Mouse (Mus musculus): Measurements from ENCODE around the gene Piwil4. TPM values are rescaled to one million over a fixed set of nuclear protein-coding genes. Genes with fewer than 3 reads are reported as not detected.
"Not testable (repeated sequence)": the region's sequence is repeated elsewhere in the genome, so short reads cannot be mapped to it uniquely, and the experiment has no call there.

Piwil4 gene
- total RNA-seq, 2 experiments from 2014 or later: 0.19 TPM; not detected in 1

GRCm38 (mm10) chr9:14674506-14674905 lies 66.0 kb downstream of the Piwil4 start:
- DNase-seq (ENCODE audit: low spot score in 2 of 2): no peak

GRCm38 (mm10) chr9:14673109-14673508 lies 67.4 kb downstream of the Piwil4 start:
- DNase-seq (ENCODE audit: low spot score in 2 of 2): no peak

GRCm38 (mm10) chr9:14671965-14672364 lies 68.6 kb downstream of the Piwil4 start:
- DNase-seq (ENCODE audit: low spot score in 2 of 2): not testable (repeated sequence)

GRCm38 (mm10) chr9:14668382-14668781 lies 72.2 kb downstream of the Piwil4 start:
- DNase-seq (ENCODE audit: low spot score in 2 of 2): no peak

- DNase-seq (ENCODE audit: low spot score in 2 of 2): no peak
Observed at GRCm38 (mm10) chr9:14666071-14666470, 74.5 kb downstream of the Piwil4 start.

- no peak for DNase-seq (ENCODE audit: low spot score in 2 of 2)
Observed at GRCm38 (mm10) chr9:14663591-14663990, 76.9 kb downstream of the Piwil4 start.

GRCm38 (mm10) chr9:14662876-14663275 lies 77.7 kb downstream of the Piwil4 start:
- no peak for DNase-seq (ENCODE audit: low spot score in 2 of 2)

GRCm38 (mm10) chr9:14662138-14662537 lies 78.4 kb downstream of the Piwil4 start:
- DNase-seq (ENCODE audit: low spot score in 2 of 2): no peak

GRCm38 (mm10) chr9:14657926-14658325 lies 82.6 kb downstream of the Piwil4 start:
- no peak for DNase-seq (ENCODE audit: low spot score in 2 of 2)

GRCm38 (mm10) chr9:14654010-14654409 lies 86.5 kb downstream of the Piwil4 start:
- no peak for DNase-seq (ENCODE audit: low spot score in 2 of 2)

GRCm38 (mm10) chr9:14652761-14653160 lies 87.8 kb downstream of the Piwil4 start:
- no peak for DNase-seq (ENCODE audit: low spot score in 2 of 2)

GRCm38 (mm10) chr9:14647849-14648248 lies 92.7 kb downstream of the Piwil4 start:
- DNase-seq (ENCODE audit: low spot score in 2 of 2): no peak

GRCm38 (mm10) chr9:14646641-14647040 lies 93.9 kb downstream of the Piwil4 start:
- DNase-seq (ENCODE audit: low spot score in 2 of 2): no peak

Other genes with a start within 250 kb of the Piwil4 start
- gene Kdm4d, start 240.3 kb downstream of the Piwil4 start, total RNA-seq (2021): under 1 TPM; 0.10 to 0.27 TPM
- gene Cwc15, start 240.1 kb downstream of the Piwil4 start, total RNA-seq (2021): 100 to 1,000 TPM; 101 to 119 TPM
- 10 to 100 TPM; 30.3 to 45.1 TPM for gene Amotl1, start 95.7 kb downstream of the Piwil4 start, total RNA-seq (2021)
- under 1 TPM; 0.53 to 0.77 TPM for gene Fut4, start 11.7 kb upstream of the Piwil4 start, total RNA-seq (2021)
- gene 1700012B09Rik, start 30.3 kb upstream of the Piwil4 start, total RNA-seq (2021): not detected
- gene Mre11a, start 43.9 kb upstream of the Piwil4 start, total RNA-seq (2021): 10 to 100 TPM; 17.2 TPM
- gene Ankrd49, start 44.1 kb upstream of the Piwil4 start, total RNA-seq (2021): 10 to 100 TPM; 10.6 to 13.8 TPM
- gene Gpr83, start 119.5 kb upstream of the Piwil4 start, total RNA-seq (2021): not detected
- not detected for gene Izumo1r, start 163.2 kb upstream of the Piwil4 start, total RNA-seq (2021)

Data from adrenal gland, adult 18-20 months (tissue).